Mouse (Mus musculus): ENCODE measurements around the gene Dgcr6.

DNA sequence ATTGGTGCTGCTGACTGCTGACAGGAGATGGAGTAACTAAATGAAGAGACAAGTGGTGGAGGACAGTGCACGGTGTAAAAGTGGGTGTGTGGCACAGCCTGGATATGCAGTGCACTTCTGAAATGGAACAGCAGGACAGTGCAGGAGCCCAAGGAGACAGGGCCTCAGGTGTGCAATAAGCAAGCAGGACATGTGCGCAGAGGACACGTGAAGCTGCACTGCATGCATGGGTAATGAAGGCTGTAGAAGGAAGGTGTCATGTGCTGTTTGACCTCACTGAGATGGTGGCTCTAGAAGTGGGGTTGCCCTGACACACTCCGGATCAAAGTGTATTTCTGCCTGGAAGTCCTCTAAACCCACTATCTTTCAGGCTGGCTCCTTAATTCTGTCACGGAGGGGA, 22.0 kb downstream of the Dgcr6 start:
- TF ChIP-seq CTCF (IDR thresholded peaks at IDR 0.05; ENCODE audit: borderline replicate concordance, insufficient read depth, low read length) (no peak), POLR2A (IDR thresholded peaks at IDR 0.05; ENCODE audit: low read depth, low read length) (no peak)
